Mouse (Mus musculus): ENCODE measurements around the gene Egfr. TPM values are rescaled to one million over a fixed set of nuclear protein-coding genes. Genes with fewer than 3 reads are reported as not detected.

The Egfr gene
- total RNA-seq, 2 experiments from 2014 or later: 15.3 to 18.6 TPM

DNA sequence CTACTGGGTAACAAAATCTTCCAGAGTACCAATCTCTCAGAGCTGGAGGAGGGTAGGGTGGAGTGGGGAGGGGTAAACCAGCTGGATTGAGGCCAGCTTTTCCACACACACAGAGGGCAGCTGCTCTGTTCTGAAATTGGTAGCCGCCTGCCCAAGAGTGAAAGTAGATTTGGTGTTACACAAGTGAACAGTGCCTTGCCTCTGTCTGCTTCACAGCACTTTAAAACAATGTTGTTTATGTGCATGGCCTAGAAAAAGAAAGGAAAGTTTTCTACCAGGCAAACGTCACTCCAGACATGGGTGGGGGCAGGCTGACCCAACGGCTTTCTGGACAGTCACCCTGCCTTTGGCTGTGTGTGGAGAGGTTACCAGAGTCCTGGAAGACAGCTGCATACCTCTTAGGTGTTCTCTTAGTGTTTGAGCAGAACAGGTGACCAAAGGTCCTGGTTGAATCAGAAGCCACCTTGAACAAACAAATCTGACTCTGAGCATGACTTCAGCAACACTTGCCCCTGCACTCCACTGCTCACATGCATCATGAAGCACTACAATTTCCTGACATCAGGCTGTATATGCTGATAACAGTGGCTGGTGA, 17.8 kb downstream of the Egfr start:
- no peak for DNase-seq (ENCODE audit: extremely low spot score in 1 of 2, low spot score in 2 of 2)
- intact Hi-C loops (cut with DNase I): no loop called here

DNA sequence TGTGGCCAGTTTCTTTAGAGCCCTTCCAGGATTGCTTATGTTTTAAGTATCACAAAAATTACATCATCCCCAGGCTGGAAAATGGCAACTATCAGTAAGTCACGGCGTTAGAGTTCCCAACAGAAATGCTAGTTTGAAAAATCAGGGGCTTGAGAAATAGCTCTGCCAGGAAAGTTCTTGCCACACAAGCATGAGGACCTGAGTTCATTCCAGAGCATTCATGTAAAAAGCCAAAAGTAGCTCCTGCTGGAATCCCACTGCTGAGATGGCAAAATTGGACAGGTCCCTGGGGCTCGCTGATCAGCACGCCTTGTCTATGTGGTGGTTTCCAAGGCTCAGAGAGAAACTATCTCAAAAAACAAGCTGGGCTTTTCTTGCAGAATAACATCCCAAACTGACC, 19.0 kb downstream of the Egfr start:
- DNase-seq (ENCODE audit: extremely low spot score in 1 of 2, low spot score in 2 of 2): no peak
- intact Hi-C loops (cut with DNase I): no loop called here

DNA sequence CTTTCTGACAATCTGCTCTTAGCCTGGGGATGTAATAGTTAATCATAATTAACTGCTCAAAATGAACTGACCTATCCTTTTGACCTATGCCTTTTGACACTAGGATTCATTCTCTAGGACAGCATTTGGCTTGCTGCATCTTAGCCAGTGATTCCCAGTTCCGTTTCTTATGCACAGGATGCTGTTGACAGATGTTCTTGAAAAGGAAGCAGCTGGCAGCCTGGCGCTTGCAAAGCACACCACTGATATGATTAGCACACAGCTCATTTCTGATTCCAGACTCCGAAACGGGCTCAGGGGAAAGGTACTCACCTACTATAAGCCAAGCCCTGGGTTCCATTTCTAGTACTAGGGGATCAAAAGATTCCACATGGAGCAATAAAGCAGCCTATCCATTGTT, 20.7 kb downstream of the Egfr start:
- DNase-seq (ENCODE audit: extremely low spot score in 1 of 2, low spot score in 2 of 2): no peak
- intact Hi-C loops (cut with DNase I): no loop called here

DNA sequence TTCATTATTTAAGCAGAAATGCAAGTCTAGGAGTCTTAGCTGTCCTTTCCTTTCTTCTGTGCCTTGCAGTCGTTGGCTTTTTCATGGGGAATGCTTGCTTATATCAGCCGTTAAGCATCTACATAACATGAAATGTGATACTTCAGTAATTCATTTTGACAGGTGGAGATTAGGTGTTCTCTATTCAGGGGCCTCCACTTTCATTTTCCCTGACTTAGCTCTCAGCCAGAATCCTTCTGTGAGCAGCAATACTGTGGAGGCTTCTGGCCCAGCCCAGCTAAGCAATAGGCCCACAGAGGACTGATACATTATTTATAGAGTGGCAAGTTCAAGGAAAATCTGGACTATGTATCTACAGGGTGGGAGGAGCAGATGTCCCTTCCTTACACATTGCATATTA, 25.0 kb downstream of the Egfr start:
- intact Hi-C loops (cut with DNase I): no loop called here
- no peak for DNase-seq (ENCODE audit: extremely low spot score in 1 of 2, low spot score in 2 of 2)

DNA sequence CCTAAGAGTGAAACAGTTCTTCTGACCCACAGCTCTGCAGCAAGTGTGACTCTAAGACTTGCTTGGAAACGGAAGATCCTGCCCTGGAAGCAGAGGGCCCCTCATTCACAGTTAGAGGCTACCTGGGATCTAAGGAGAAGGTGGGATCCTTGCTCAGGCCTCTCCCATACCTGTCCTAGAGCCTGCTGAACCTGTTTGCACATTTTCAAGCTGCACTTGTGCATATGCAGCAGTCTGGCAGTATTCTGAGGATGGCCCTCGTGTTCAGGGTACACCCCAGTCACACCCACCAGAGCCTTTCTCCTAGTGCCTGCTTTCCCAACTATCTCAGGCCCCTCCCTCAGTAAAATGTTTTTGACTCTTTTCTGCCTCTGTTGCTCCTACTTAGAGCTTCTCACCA, 29.6 kb downstream of the Egfr start:
- intact Hi-C loops (cut with DNase I): no loop called here
- DNase-seq (ENCODE audit: extremely low spot score in 1 of 2, low spot score in 2 of 2): no peak

DNA sequence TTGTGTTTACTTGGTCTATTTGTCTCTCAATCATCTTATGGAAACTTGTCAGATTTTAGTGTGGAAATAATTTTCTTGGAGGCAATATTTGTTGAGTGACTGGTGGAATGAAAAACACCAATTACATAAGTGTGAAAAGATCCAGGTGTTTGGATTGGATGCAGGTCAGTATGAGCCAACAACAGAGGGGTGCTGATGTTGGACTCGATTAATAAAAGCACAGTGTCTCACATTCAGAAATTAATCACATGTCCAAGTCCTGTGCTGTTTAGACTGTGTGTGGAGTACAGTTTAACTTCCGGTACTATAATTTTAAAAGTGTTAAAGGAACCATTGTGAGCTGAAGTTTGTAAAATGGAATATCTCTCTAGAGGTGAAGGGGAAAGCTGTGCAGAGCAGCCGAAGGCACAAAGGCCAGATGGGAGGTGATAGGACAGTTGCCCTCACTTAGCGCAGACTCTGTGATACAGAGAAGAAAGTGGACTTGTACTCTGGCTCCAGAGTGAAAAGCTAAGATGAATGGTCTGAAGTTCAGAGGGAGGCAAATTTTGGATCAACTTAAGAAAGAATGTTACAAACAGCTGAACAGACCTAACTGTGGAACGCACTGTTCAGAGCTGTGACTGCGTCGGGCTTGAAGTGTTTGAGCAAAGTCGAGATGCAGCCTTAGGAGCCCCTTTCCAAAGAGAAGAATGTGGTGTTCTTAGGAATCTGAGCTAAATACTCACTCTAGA, 32.1 kb downstream of the Egfr start:
- intact Hi-C loops (cut with DNase I): no loop called here

DNA sequence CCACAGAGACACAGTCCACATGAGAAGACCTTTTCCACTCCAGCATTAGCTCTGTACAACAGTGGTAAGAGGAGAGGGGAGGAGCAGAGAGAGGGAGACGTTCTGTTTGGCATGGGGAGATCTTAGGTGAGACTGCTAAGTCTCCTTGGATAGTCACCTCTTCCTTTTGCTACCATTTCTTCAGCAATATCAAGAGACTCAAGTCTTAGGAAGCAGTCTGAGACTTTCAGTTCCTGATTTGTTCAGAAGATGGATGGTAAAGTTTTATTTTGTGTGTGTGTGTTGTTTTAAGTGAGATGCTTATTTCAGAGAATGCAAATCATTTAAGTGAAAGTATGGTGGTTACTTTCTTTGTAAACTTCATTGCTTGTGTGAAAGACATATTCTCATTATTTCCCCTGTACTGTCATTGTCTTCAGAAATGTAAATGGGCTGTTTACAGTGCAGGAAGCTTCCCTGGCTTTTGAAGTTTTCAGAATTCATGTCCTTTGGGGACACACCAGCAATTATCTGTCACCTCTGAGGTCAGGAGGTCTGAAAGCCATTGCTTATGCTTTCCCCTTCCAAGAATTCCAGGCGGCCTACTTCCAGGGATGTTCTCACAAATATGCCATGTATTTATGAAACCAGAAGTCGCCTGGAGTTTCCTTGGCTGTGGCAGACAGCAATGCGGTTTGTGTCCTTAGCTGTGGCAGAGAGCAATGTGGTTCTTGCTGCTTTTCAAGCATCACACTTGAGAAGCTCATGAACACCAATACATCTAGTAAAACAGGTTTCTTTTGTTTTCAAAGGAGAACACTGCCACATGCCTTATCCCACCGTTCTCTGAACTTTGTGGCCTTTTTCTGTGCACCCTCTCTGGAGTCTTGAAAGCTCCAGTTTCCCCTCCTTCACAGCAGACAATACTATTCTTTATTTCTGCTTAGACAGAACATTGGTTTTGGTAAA, 40.9 kb downstream of the Egfr start:
- intact Hi-C loops (cut with DNase I): no loop called here
- no peak for DNase-seq (ENCODE audit: extremely low spot score in 1 of 2, low spot score in 2 of 2)

More for the DNA sequence above, 32.1 kb downstream of the Egfr start:
- DNase-seq (ENCODE audit: extremely low spot score in 1 of 2, low spot score in 2 of 2): no peak

DNA sequence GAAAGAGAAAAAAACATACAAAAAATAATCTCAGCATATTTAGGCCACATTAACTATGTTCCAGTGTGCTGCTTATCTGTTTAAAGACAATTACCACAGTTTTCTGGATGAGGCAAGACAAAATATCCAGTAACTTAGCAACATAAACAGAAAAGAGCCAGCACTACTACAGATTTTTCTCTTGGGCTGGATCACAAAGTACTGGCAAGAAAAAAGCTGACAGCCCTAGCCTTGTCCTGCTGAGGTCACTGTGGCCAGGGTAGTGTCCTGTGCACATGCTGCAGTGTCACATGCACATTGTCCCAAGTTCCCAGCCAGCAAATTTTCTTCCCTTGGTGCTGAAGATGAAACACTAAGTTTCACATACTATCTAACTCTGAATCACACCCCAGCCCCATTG, 43.0 kb downstream of the Egfr start:
- DNase-seq (ENCODE audit: extremely low spot score in 1 of 2, low spot score in 2 of 2): no peak
- intact Hi-C loops (cut with DNase I): no loop called here

DNA sequence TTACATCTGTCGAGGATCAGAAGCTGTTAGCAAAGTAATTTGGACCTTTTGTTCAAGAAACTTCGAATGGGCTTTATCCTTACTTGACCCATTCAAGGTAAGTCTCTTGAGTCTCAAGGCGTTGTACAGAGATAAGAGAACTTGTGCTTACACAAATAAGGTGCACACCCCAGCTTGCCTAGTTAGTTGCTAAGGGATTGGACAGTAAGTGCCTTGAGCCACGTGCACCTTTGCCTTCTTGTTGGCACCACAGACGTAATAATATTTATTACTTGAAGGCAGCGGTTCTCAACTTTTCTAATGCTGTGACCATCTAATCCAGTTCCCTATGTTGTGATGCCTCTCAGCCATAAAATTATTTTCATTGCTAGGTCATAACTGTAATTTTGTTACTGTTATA, 43.5 kb downstream of the Egfr start:
- intact Hi-C loops (cut with DNase I): no loop called here
- DNase-seq (ENCODE audit: extremely low spot score in 1 of 2, low spot score in 2 of 2): no peak

DNA sequence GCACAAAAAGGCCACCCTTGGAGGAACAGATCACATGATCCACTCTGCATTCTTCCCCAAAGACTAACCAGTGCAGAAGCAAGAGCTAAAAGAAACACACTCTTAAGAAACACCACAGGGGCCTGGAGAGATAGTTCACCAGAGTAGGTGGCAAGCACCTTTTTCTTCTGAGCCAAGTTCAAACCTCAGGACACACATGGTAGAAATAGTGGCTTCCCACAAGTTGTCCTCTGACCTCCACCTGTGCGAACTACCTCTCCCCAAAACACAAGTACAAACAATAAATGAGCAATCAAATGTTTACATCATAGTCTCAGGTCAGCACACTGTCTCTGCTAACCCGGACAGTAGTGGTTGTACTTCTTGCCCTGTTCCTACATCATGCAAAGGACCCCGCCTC, 45.5 kb downstream of the Egfr start:
- intact Hi-C loops (cut with DNase I): no loop called here
- no peak for DNase-seq (ENCODE audit: extremely low spot score in 1 of 2, low spot score in 2 of 2)

DNA sequence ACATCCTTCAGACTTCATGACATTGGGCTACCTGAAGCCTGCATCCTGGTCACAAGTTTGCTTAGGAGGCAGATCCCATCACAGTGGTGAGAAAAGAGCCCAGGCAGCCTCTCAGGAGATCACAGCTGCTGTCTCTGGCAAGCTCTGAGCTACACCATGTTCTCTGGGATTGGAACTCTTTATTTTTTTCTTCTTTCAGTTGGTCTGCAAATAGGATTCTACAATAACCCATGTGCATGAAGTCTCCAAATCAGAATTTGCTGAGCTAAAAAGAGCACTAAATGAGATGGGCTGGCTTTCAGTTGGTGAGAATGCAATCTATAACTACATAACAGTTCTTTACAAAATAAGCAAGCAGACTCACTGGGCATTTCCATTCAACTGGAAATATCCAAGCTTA, 46.1 kb downstream of the Egfr start:
- peak in 1 of 2 experiments; percentile 16 for DNase-seq (ENCODE audit: extremely low spot score in 1 of 2, low spot score in 2 of 2)
- intact Hi-C loops (cut with DNase I): no loop called here

DNA sequence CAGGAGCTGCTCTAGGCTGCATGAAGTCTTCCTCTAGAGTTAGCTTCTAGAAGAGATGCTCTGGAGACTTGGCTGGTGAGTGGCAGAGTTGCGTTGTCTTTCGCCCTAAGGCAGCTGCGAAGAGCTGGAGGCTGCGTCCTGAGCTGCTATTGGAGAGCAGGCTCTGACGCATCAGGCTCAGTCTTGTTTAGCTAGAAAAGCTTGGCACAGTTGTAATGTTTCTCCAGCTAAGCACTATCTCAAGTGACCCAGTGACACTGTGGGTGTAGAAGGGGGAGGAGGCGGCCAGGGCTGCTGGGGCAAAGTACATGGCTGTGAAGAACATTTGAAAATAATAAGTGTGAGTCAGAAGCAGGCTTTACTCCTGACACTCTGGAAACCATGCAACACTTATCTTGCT, 48.5 kb downstream of the Egfr start:
- intact Hi-C loops (cut with DNase I): no loop called here
- DNase-seq (ENCODE audit: extremely low spot score in 1 of 2, low spot score in 2 of 2): no peak

DNA sequence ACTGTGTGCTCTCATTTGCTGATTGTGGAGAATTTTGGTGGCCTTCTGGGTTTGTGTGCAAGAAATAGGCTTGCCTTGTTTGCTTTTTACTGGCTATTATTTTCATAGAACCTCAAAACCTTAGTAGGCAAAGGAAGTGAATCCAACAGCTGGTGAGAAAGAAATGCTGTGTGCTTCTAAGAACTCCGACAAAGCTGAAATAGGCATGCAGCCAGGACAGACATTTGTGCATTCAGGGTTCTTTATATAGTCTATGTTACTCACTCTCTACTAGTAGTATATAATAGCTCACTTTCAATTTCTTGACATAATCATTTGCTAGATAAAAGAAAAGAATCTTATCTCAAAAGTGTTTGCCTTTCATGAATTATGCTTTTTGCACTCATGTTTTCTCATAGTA, 50.7 kb downstream of the Egfr start:
- peak in 1 of 2 experiments; percentile 32 for DNase-seq (ENCODE audit: extremely low spot score in 1 of 2, low spot score in 2 of 2)
- intact Hi-C loops (cut with DNase I): no loop called here

DNA sequence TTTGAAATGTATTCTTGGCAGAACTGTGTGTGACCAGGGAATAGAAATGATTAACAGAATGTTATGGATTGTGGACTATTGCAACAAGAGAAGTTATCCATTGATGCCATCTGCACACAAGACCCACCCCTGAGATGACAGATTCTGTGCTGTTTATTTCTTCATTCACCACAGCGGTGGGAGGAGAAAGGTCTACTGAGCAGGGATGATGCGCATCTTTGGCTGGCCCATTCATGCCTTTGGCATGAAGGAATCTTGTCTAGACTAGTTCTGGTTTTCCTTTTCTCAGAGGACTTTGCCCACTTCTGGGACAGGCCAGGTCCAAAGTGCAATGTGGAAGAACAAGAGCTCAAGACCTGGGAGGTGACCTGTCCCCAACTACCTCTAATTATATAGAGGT, 52.0 kb downstream of the Egfr start:
- intact Hi-C loops (cut with DNase I): no loop called here
- DNase-seq (ENCODE audit: extremely low spot score in 1 of 2, low spot score in 2 of 2): no peak

DNA sequence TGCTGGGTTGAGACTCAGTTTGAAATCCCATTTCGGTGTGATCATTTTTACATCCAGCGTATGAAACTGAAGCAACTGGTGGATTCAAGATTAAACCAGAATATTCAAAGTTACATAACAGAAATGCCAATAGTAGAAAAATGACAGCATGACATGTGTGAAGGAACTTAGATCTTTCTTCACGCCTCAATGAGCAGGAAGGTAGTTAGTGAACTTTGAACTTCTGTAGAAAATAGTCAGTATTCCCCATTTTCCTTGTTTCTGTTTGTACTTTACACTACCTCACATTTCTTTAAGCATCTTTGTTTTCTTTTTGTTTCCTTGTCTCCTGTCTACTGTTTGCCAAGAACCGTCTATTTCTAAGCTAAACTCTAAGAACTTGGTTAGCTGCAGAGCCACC, 53.9 kb downstream of the Egfr start:
- intact Hi-C loops (cut with DNase I): no loop called here
- no peak for DNase-seq (ENCODE audit: extremely low spot score in 1 of 2, low spot score in 2 of 2)

DNA sequence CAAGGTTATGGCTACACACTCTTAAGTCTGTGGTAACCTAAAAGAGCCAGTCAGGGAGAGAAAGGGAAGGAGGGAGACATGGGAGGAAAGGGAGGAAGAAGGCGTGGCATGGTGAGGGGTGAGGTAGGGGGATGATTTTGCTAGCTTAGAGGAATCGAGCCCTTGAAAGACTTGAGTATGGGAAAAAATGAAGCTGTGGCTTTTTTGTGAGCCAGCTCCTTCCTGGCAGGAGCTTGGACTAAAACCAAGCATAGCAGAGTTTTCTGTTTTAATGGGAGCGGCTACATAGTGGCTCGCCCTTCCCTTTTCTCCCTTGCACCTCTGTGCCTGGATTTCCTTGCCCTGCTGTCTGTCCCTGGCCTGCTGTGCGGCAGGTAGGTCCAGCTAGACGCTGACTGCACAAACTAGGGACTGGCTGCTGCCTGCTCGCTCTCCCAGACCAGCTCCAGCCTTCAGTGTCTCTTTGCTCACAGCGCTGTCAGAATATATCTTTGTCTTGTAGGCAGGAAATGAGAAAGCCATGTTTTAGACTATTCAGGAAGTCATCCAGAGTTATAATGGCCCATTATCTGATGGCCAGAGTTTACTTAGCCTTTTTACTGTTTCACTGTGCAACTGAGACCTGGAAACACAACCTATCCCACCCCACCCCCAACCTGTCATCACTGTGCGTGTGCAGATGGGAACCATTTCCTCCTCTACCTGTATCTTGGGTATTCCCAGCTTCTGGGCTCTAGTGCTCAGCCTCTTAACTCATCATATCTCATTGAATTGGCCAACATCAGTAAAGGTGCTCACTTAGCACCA, 57.4 kb downstream of the Egfr start:
- intact Hi-C loops (cut with DNase I): no loop called here
- DNase-seq (ENCODE audit: extremely low spot score in 1 of 2, low spot score in 2 of 2): no peak

DNA sequence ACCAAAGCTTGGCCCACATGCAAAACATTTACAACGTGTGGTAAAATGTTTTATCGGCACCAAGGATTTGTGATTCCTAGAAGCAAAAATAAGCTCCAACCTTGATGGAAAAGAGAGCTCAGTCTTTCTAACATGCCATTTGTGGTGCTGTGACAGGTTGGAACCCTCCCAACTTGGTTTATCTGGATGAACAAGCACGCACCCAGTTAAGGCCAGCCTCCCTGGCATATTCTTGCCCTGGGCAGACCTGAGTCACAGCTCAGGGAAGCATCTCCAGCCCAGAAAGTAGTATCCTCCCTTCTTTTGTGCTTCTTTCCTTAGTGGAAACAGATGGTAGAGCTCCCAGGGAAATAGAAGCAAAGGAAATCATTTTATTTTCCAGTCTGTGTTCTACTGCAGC, 58.1 kb downstream of the Egfr start:
- DNase-seq (ENCODE audit: extremely low spot score in 1 of 2, low spot score in 2 of 2): no peak
- intact Hi-C loops (cut with DNase I): no loop called here

DNA sequence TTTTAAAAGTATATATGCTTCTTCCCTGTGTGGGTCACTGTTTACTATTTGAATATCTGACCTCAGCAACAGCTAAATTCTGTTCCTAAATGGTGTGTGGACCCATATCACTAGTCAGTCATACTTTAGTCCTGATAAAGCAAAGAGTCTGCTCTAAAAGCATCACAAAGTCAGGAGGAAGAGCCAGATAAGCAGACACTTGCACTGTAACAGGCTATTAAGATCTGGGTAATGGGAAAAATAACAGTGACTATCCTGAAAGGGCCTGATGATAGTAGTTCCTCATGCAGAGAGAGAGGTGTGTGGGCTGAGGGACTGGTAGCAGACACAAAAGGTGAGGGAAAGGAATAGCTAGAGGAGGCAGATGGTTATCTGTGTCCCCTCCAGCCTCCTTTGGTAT, 61.3 kb downstream of the Egfr start:
- no peak for DNase-seq (ENCODE audit: extremely low spot score in 1 of 2, low spot score in 2 of 2)
- intact Hi-C loops (cut with DNase I): no loop called here

DNA sequence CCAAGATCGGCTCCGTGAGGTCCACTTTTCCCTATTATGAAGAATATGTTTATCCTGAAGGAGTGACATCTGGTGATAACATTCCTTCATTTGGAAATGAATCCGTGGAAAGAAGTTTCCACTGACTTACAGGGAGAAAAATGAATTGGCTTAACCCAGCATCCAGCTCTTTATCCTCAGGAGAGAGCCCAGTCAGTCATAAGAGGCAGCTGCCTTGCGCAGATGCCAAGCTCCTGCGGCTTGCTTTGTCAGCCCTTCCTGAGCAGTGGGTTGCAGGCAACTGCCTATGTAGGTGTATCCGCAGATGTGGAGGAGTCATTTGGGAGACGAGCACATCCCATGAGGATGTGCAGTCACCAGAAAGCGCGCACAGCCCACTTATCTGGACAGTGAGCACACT, 64.4 kb downstream of the Egfr start:
- intact Hi-C loops (cut with DNase I): no loop called here
- DNase-seq (ENCODE audit: extremely low spot score in 1 of 2, low spot score in 2 of 2): no peak

Measured in left cerebral cortex, postnatal 10 days (tissue).